Mouse (Mus musculus): ENCODE results near the gene Cyba.

DNA sequence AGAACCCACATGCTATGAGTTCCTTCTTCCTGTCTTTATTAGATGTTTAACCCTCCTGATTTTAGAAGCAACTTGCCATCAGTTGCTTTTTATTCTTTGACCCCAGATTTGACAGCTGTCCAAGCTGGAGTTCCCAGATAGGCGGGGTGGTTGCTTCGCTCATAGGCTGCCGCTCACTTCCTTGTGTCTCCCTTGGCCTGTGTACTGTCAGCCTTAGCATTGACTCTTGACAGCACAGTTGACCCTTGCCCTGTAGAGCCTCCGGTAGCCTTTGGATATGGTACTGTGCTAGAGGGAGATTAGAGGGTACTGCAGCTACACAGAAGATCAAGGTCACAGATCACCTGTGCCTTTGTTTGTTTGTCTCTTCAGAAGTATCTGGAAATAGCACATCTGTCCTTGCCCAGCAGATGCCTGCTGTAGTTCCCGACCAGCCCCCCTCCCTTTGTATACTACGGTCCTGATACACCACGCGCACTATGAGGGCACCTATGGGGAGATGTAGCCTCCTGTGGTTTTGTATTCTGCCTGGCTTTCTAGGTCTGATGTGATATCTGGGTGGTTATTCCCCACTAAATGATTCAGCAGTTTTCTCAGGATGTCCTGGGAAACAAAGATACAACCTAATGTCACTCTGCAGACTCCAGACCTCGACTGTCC is 27.5 kb downstream of the Cyba start:
- TF ChIP-seq CTCF (IDR thresholded peaks at IDR 0.05; ENCODE audit: low read depth) (no peak), EP300 (IDR thresholded peaks at IDR 0.05; ENCODE audit: low read depth) (no peak)

Data from liver, postnatal 0 days (tissue).